Mouse (Mus musculus) hindbrain, embryonic 11.5 days (tissue): ENCODE data around the gene Hscb. TPM values are rescaled to one million over a fixed set of nuclear protein-coding genes. Genes with fewer than 3 reads are reported as not detected.
A peak's percentile ranks its signal among the peaks of the same experiment; 100 is the strongest.

ENCODE experiments used
- ATAC-seq: fragments of 200-750 bp; cut with Nextera tagmentation; 2 replicates; pipeline ENCODE4 v1.8.0; 2017; ENCODE audit warnings: mild to moderate bottlenecking, moderate TSS enrichment, moderate library complexity; ENCODE audit not compliant: low FRiP score
- DNase-seq: peaks from one replicate; pipeline ENCODE4 v3.0.0-alpha.2; 2015; ENCODE audit warnings: low spot score
- H3K27ac ChIP-seq: fragments of 300-500 bp; sonication (generic); 2 replicates; pipeline ENCODE4 v1.5.1; 2014; ENCODE audit warnings: mild to moderate bottlenecking, low read depth, low read length
- H3K27me3 ChIP-seq: fragments of 300-500 bp; sonication (generic); 2 replicates; pipeline ENCODE4 v1.6.1; 2014; ENCODE audit warnings: mild to moderate bottlenecking, low read length, moderate library complexity, mixed read lengths; ENCODE audit not compliant: control insufficient read depth, insufficient read depth
- H3K36me3 ChIP-seq: fragments of 300-500 bp; sonication (generic); 2 replicates; pipeline ENCODE4 v1.6.1; 2014; ENCODE audit warnings: mild to moderate bottlenecking, low read length, moderate library complexity, mixed read lengths; ENCODE audit not compliant: control insufficient read depth, insufficient read depth
- H3K4me1 ChIP-seq: fragments of 300-500 bp; sonication (generic); replicated peaks from 2 replicates; pipeline ENCODE4 v1.6.1; 2014; ENCODE audit warnings: low read length, mixed read lengths; ENCODE audit not compliant: control insufficient read depth, insufficient read depth
- H3K4me2 ChIP-seq: fragments of 300-500 bp; sonication (generic); replicated peaks from 2 replicates; pipeline ENCODE4 v1.6.1; 2014; ENCODE audit warnings: mild to moderate bottlenecking, low read depth, low read length
- H3K4me3 ChIP-seq: fragments of 300-500 bp; sonication (generic); 2 replicates; pipeline ENCODE4 v1.5.1; 2014; ENCODE audit warnings: low read depth, low read length
- H3K9ac ChIP-seq: fragments of 300-500 bp; sonication (generic); 2 replicates; pipeline ENCODE4 v1.6.1; 2014; ENCODE audit warnings: low read depth, low read length
- H3K9me3 ChIP-seq: fragments of 300-500 bp; sonication (generic); 2 replicates; pipeline ENCODE4 v1.6.1; 2016; ENCODE audit warnings: low read length; ENCODE audit not compliant: control insufficient read depth
- WGBS: fragments of 180-500 bp; shearing (Covaris S2); extraction: QIAGEN DNeasy Blood & Tissue Kit; methylation state at CpG from one replicate; pipeline ENCODE4 v1.1.7; 2014; 5-methylcytosine and 5-hydroxymethylcytosine counted together
- polyA plus RNA-seq: library from polyadenylated mRNA; unstranded; fragments of >200 nt; fragmentation: Nextera tagmentation; extraction: Ambion mirVana; gene quantifications from 2 replicates; pipeline ENCODE4 v1.2.1, GENCODE M21; 2014

Gene Hscb
- polyA plus RNA-seq, 1 experiment from 2014 or later, result 15.7 TPM

DNA sequence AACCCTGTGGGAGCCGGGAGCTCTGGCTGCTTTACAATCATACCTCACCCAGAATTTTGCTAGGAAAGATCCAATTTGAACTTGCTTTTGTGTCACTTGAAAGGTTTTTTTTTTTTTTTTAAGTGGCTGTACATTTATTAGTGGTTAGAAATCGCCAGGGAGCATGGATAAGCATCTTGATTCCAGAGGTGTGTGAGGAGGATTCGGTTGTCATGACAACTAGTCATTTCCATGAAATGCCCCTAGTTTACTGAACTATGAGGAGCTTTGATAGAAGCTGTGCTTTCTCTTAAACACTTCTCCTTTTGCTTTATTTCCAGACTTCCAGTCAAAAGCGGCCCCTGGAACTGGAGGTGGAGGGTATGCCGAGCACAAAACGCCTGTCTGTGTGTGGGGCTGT, 33.6 kb upstream of the Hscb start:
- Histone ChIP-seq H3K4me2 (no peak overlapping the region), H3K36me3 (no peaks in the 10 kb centered on the region), H3K27ac (no peak overlapping the region), H3K9ac (no peak overlapping the region), H3K4me3 (no peak overlapping the region), H3K9me3 (no peaks in the 10 kb centered on the region), H3K4me1 (no peaks in the 10 kb centered on the region), H3K27me3 (no peaks in the 10 kb centered on the region)
- 86% methylated on average over 6 of the region's 6 CpGs for WGBS
- DNase-seq (no peak), ATAC-seq (no peak)

DNA sequence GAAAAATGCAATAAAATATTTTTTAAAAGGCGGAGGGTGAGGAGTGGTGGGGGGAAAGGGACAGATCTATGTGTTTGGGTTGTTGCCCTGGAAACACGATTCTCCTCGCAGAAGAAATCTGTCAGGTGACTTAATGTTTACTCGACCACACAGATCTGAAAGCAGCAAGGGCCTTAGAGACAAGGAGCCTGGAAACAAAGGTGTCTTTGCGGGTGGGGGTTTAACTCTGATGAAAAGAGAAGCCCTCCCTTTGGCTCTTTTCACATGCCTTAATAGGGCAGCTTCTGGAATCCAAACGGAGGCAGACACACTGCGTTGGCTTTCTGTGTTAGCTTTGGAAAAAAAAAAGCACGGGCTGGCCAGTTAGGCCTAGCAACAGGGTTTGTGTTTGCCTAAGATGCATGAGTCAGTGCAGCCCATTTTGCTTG, 29.7 kb upstream of the Hscb start:
- Histone ChIP-seq H3K9me3 (no peaks in the 10 kb centered on the region), H3K27me3 (no peaks in the 10 kb centered on the region), H3K4me1 (no peaks in the 10 kb centered on the region), H3K4me2 (no peak overlapping the region), H3K9ac (no peak overlapping the region), H3K36me3 (no peaks in the 10 kb centered on the region), H3K27ac (0 out of 2 replicates have a peak overlapping the region, but pooled peaks have one; percentile 20), H3K4me3 (no peak overlapping the region)
- ATAC-seq (no peak), DNase-seq (no peak)
- WGBS, result 51% methylated on average over 8 of the region's 8 CpGs

GRCm38 (mm10) chr5:110868460-110868859, 28.9 kb upstream of the Hscb start:
- no peak for ATAC-seq
- no peaks in the 10 kb centered on the region for H3K36me3 ChIP-seq
- H3K27ac ChIP-seq, result 0 out of 2 replicates have a peak overlapping the region, but pooled peaks have one; percentile 20
- H3K27me3 ChIP-seq, result no peaks in the 10 kb centered on the region
- DNase-seq, result no peak
- H3K4me1 ChIP-seq, result no peaks in the 10 kb centered on the region
- WGBS, result 89% methylated on average over 4 of the region's 4 CpGs
- no peak overlapping the region for H3K9ac ChIP-seq
- H3K9me3 ChIP-seq, result no peaks in the 10 kb centered on the region
- H3K4me2 ChIP-seq, result no peak overlapping the region
- H3K4me3 ChIP-seq, result no peak overlapping the region

GRCm38 (mm10) chr5:110860445-110860844, 20.9 kb upstream of the Hscb start:
- ATAC-seq (no peak), DNase-seq (no peak)
- Histone ChIP-seq H3K27ac (no peak overlapping the region), H3K4me2 (no peak overlapping the region), H3K9me3 (no peaks in the 10 kb centered on the region), H3K4me3 (no peak overlapping the region), H3K27me3 (no peaks in the 10 kb centered on the region), H3K9ac (no peak overlapping the region), H3K4me1 (no peaks in the 10 kb centered on the region), H3K36me3 (no peaks in the 10 kb centered on the region)
- 92% methylated on average over 5 of the region's 5 CpGs for WGBS

DNA sequence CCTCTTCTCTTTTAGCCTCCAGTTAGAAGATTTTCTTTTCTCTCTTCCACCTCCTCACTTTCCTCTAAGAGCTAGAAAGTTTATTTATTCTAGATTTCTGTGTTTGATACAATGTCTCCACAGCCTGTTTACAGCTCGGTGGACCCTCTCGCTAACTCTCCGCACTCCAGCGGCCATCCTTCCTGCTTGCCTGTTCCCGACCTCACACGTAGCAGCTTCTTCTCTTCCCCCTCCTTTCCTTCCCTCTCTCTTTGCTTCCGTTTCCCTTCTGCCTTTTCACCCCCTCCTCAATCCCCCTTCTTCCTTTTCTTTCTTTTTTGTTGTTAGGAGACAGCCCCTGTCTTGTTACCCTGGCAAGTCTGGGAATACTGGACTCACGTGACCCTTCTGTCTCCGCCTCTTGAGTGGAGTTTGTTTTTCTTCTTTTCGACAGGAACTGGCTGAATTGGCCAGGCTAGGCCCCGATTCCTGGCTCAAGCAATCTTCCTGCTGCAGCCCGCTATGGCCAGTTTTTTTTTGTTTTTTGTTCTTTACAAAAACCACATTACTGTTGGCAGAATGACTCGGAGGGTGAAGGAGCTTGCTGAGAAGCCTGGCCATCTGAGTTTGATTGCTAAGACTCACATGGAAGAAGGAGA, 19.6 kb upstream of the Hscb start:
- H3K9ac ChIP-seq, result no peak overlapping the region
- no peak for ATAC-seq
- H3K4me1 ChIP-seq, result no peaks in the 10 kb centered on the region
- no peak overlapping the region for H3K4me3 ChIP-seq
- H3K27ac ChIP-seq, result peak overlapping the region; percentile 45; the same call in 1 of the 2 replicates
- 58% methylated on average over 13 of the region's 13 CpGs for WGBS
- H3K36me3 ChIP-seq, result no peaks in the 10 kb centered on the region
- H3K4me2 ChIP-seq, result no peak overlapping the region
- no peak for DNase-seq
- no peaks in the 10 kb centered on the region for H3K9me3 ChIP-seq
- H3K27me3 ChIP-seq, result no peaks in the 10 kb centered on the region

- no peak overlapping the region for H3K4me2 ChIP-seq
- ATAC-seq (no peak), DNase-seq (no peak)
- H3K9ac ChIP-seq, result no peak overlapping the region
- H3K27ac ChIP-seq, result no peak overlapping the region
- no peaks in the 10 kb centered on the region for H3K4me1 ChIP-seq
- WGBS, result 86% methylated on average over 5 of the region's 5 CpGs
- no peaks in the 10 kb centered on the region for H3K9me3 ChIP-seq
- no peak overlapping the region for H3K4me3 ChIP-seq
- H3K36me3 ChIP-seq, result no peaks in the 10 kb centered on the region
- no peaks in the 10 kb centered on the region for H3K27me3 ChIP-seq
Observed at GRCm38 (mm10) chr5:110857091-110857490, 17.5 kb upstream of the Hscb start.

DNA sequence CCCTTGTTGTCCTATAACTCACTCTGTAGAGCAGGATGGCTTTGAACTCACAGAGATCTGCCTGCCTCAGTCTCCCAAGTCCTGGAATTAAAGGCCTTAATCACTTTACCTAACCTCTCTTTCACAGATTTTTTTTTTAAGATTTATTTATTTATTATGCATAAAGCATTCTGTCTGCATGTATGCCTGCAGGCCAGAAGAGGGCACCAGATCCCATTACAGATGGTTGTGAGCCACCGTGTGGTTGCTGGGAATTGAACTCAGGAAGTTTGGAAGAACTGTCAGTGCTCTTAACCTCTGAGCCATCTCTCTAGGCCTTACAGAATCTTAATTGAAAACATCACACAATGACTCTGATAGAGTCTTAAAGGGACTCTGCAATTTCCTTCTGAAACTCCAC, 13.4 kb upstream of the Hscb start:
- H3K36me3 ChIP-seq, result no peaks in the 10 kb centered on the region
- H3K4me3 ChIP-seq, result no peak overlapping the region
- no peaks in the 10 kb centered on the region for H3K4me1 ChIP-seq
- ATAC-seq (no peak), DNase-seq (no peak)
- no peak overlapping the region for H3K27ac ChIP-seq
- H3K9ac ChIP-seq, result no peak overlapping the region
- no peaks in the 10 kb centered on the region for H3K27me3 ChIP-seq
- H3K9me3 ChIP-seq, result no peaks in the 10 kb centered on the region
- 83% methylated on average over 1 of the region's 1 CpGs for WGBS
- H3K4me2 ChIP-seq, result no peak overlapping the region

DNA sequence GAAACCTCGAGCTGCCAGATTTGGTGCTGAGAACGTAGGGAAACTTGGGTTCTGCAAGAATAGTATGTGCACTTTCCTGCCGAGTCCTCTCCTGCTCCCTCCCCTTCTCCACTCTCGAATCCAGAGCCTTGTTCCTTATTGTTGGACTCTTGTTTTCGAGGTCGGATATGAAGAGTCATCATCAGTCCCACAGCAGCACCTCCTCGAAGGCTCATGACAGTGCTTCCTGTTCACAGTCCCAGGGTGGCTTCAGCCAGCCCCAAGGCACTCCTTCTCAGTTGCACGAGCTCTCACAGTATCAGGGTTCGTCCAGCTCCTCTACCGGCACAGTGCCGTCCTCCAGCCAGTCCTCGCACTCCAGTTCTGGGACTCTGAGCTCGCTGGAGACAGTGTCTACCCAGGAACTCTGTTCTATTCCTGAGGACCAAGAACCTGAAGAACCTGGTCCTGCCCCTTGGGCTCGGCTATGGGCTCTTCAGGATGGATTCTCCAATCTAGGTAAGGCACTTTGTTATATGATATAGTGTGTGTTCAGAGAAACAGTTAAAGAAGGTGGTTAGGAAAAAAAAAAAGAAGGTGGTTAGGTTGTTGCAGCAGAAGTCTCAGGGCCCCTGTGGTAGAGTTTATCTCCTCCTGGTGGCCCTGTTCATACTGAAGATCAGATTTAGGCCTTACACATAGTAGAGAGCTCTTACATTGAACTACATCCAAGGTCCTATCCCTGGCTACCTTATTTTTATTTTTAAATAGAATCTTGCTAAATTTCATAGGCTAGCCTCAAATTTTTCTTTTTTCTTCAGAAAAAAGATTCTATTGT, 1.7 kb upstream of the Hscb start:
- Histone ChIP-seq H3K4me3 (no peak overlapping the region), H3K36me3 (0 out of 2 replicates have a peak, but pooled peaks cover 2% of the 10 kb centered on the region), H3K9me3 (no peaks in the 10 kb centered on the region), H3K27ac (no peak overlapping the region), H3K9ac (no peak overlapping the region), H3K4me1 (no peaks in the 10 kb centered on the region), H3K4me2 (no peak overlapping the region), H3K27me3 (no peaks in the 10 kb centered on the region)
- DNase-seq, result no peak
- no peak for ATAC-seq
- WGBS, result 95% methylated on average over 14 of the region's 14 CpGs

GRCm38 (mm10) chr5:110840465-110840864, 888 bp upstream of the Hscb start:
- no peaks in the 10 kb centered on the region for H3K27me3 ChIP-seq
- H3K4me3 ChIP-seq, result peak overlapping the region; percentile 58
- DNase-seq, result peak; percentile 62
- 0 out of 2 replicates have a peak, but pooled peaks cover under 1% of the 10 kb centered on the region for H3K36me3 ChIP-seq
- peak overlapping the region; percentile 36; the same call in 1 of the 2 replicates for H3K9ac ChIP-seq
- no peak overlapping the region for H3K27ac ChIP-seq
- H3K4me1 ChIP-seq, result no peaks in the 10 kb centered on the region
- H3K9me3 ChIP-seq, result no peaks in the 10 kb centered on the region
- WGBS, result 8% methylated on average over 4 of the region's 4 CpGs
- ATAC-seq, result no peak
- H3K4me2 ChIP-seq, result peak overlapping the region; percentile 41
